Mouse (Mus musculus): ENCODE data around the gene Snx5. TPM values are rescaled to one million over a fixed set of nuclear protein-coding genes. Genes with fewer than 3 reads are reported as not detected.

The Snx5 gene
- polyA plus RNA-seq, 1 experiment from 2014 or later: 88.9 TPM

DNA sequence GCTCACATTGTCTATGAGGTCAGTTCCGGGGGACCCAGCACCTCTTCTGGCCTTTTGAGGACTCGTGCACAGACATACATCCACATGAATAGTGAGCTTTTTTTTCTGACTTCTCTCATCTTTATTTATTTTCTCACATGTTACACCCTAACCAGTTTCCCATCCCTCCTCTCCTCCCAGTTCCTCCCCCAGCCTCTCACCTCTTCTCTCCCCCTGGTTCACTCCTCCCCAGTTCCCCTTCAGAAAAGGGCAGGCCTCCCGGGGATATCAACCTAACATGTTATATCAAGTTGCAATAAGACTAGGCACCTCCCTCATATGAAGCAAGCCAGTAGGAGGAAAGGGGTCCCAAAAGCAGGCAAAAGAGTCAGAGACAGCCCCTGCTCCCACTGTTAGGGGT lies 9.9 kb upstream of the Snx5 start:
- no peak for ATAC-seq (ENCODE audit: low FRiP score, low read depth)
- Histone ChIP-seq H3K9me3 (no peaks in the 10 kb centered on the region), H3K4me1 (no peaks in the 10 kb centered on the region), H3K4me2 (replicated peaks) (no peak overlapping the region), H3K27ac (no peak overlapping the region), H3K9ac (no peak overlapping the region), H3K4me3 (no peak overlapping the region), H3K27me3 (replicated peaks) (no peaks in the 10 kb centered on the region), H3K36me3 (peaks cover 21% of the 10 kb centered on the region)
- WGBS: 86% methylated on average over 3 of the region's 3 CpGs

DNA sequence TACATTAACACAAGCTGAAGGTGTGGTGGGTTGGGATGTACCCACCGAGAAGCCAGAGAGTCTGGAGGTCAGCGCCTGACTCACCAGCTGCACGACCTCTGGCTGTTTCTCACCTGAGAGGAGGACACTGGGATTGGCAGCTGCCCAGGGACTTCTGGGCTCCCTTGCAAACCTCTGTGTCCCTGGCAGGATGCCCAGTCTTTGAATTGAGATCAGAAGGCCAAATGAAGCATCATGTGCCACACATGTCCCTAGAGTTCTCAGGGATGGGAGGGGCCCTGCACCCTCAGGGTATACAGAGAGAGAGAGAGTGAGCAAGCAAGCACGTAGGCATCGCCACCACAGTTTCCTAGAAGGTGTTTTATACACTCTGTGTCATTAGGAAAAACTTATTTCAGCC lies 9.0 kb upstream of the Snx5 start:
- Histone ChIP-seq H3K4me3 (no peak overlapping the region), H3K9ac (no peak overlapping the region), H3K9me3 (no peaks in the 10 kb centered on the region), H3K36me3 (peaks cover 21% of the 10 kb centered on the region), H3K4me1 (no peaks in the 10 kb centered on the region), H3K4me2 (replicated peaks) (no peak overlapping the region), H3K27me3 (replicated peaks) (no peaks in the 10 kb centered on the region), H3K27ac (no peak overlapping the region)
- no peak for ATAC-seq (ENCODE audit: low FRiP score, low read depth)
- WGBS: 83% methylated on average over 5 of the region's 5 CpGs

DNA sequence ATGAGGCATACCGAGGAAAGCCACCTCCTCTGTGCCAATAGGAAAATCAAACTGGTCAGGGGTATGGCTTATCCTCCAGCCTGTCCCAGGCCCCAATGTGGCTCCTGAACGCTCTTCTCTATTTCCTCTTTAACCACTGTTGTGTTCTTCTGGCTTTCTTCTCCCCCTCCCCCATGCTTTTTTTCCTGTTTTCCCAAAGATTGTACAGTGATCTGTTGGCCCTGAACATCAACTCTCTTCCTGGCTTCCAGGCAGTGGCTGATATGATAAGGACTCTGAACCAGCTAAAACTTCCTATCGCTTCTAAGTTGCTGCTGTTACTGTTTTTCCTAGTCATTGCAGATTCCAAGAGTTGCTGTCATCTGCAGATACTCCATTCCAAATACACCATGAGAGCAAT lies 6.2 kb upstream of the Snx5 start:
- no peak overlapping the region for H3K4me3 ChIP-seq
- H3K36me3 ChIP-seq: peaks cover 21% of the 10 kb centered on the region
- no peaks in the 10 kb centered on the region for H3K4me1 ChIP-seq
- H3K9ac ChIP-seq: no peak overlapping the region
- 91% methylated on average over 3 of the region's 3 CpGs for WGBS
- H3K27me3 ChIP-seq (replicated peaks): no peaks in the 10 kb centered on the region
- no peak overlapping the region for H3K27ac ChIP-seq
- ATAC-seq (ENCODE audit: low FRiP score, low read depth): no peak
- no peaks in the 10 kb centered on the region for H3K9me3 ChIP-seq
- no peak overlapping the region for H3K4me2 ChIP-seq (replicated peaks)

DNA sequence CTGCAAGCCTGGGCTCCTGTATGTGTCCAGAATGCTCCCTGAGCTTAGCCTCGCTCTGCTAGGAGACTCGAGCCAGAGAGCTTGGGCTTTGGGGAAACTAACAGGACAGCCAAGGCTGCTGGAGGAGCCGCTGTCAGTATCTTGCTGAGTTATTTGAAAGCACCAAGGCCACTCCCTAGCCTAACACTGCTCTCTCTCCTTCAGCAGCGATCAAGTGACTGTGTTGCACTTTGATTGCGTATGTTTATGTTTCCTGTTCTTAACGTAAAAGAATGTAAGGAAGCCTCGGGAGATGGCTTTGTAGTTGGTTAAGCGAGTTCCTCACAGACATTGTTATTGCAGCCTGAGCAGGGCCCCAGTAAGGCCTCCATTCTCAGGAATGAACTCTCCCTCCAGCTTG lies 4.0 kb upstream of the Snx5 start:
- Histone ChIP-seq H3K4me2 (replicated peaks) (no peak overlapping the region), H3K27ac (no peak overlapping the region), H3K27me3 (replicated peaks) (no peaks in the 10 kb centered on the region), H3K4me3 (no peak overlapping the region), H3K9me3 (no peaks in the 10 kb centered on the region), H3K9ac (no peak overlapping the region), H3K36me3 (peaks cover 21% of the 10 kb centered on the region), H3K4me1 (no peaks in the 10 kb centered on the region)
- ATAC-seq (ENCODE audit: low FRiP score, low read depth): no peak
- 63% methylated on average over 8 of the region's 8 CpGs for WGBS

DNA sequence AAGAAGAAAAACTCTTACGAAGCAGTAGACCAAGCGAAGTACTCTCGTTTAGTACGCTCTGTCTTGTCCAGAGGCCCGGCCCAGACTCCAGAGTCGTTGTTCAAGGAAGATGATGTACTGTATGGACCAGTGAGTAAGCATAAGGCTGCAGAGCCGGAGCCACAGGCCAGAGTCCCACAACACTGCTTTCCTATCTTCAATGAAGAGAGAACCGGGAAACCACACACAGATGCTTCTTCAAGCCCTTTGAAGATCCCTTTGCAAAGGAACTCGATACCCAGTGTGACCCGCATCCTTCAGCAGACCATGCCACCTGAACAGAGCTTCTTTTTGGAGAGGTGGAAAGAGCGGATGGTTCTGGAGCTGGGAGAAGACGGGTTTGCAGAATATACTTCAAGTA lies 1.4 kb upstream of the Snx5 start:
- no peak for ATAC-seq (ENCODE audit: low FRiP score, low read depth)

DNA sequence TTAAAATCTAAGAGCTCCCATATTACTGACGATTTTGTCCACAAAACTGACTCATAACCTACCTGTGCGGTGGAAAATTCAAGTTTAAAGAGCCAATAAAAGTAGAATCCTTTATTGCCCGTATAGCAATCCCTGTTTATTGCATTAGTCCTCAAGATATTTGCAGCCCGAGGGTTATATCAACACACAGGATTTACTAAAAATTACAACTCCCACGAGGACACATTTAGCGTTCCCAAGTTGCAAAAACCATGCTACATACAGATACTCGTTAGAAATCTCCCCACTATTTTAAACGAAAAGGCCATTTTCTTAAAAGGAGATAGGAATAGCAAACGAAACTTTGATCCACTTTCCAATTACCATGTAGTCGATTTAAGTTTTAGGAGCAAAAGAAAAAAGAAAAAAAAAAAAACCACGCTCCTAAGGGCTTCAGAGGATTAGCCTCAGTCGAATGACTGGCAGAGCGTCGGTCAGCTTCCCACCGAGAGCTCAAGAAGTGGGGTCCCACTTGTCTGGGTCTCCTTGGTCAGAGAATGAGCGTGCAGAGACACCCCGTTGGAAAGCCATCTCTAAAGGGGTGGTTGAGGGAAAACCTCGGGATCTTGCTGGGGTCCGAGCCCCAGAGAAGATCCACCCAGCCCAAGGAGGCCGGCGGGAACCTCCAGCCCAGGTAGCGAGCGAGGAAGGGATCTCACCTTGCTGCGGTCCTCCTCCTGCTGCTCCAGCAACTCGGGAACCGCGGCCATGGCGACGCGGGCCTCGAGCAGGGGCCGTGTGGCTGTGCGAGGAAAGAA lies 829 bp downstream of the Snx5 start:
- peaks cover 14% of the 10 kb centered on the region for H3K4me1 ChIP-seq
- H3K9ac ChIP-seq: peak overlapping the region; percentile 97
- no peaks in the 10 kb centered on the region for H3K9me3 ChIP-seq
- H3K27ac ChIP-seq: peak overlapping the region; percentile 74; the same call in 1 of the 2 replicates
- H3K4me3 ChIP-seq: peak overlapping the region; percentile 84
- no peaks in the 10 kb centered on the region; the same call in 1 of the 2 replicates for H3K36me3 ChIP-seq
- no peak; the same call in 1 of the 2 replicates for ATAC-seq (ENCODE audit: low FRiP score, low read depth)
- H3K27me3 ChIP-seq (replicated peaks): no peaks in the 10 kb centered on the region
- under 1% methylated on average over 25 of the region's 33 CpGs for WGBS
- H3K4me2 ChIP-seq (replicated peaks): peak overlapping the region; percentile 62

More for the DNA sequence above, 1.4 kb upstream of the Snx5 start:
- H3K9me3 ChIP-seq: no peaks in the 10 kb centered on the region
- 93% methylated on average over 12 of the region's 12 CpGs for WGBS
- no peaks in the 10 kb centered on the region for H3K27me3 ChIP-seq (replicated peaks)
- H3K9ac ChIP-seq: no peak overlapping the region
- peaks cover 7% of the 10 kb centered on the region; the same call in 1 of the 2 replicates for H3K36me3 ChIP-seq
- peaks cover 14% of the 10 kb centered on the region for H3K4me1 ChIP-seq
- H3K27ac ChIP-seq: no peak overlapping the region
- no peak overlapping the region for H3K4me3 ChIP-seq
- no peak overlapping the region for H3K4me2 ChIP-seq (replicated peaks)

DNA sequence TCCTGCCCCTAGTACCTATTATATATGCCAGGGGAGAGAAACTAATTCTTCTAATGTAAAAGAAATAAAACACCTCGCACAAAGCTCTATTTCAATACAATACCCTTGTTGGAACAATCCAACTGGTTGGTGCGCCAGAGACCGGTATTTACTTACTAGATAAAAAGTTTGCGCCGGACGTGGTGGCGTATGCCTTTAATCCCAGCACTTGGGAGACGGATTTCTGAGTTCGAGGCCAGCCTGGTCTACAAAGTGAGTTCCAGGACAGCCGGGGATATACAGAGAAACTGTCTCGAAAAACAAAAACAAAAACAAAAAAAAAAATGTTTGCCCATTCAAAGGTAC lies 1.4 kb downstream of the Snx5 start:
- Histone ChIP-seq H3K9me3 (no peaks in the 10 kb centered on the region), H3K27ac (no peak overlapping the region), H3K4me3 (peak overlapping the region; percentile 84), H3K4me1 (peaks cover 14% of the 10 kb centered on the region), H3K9ac (peak overlapping the region; percentile 97; the same call in 1 of the 2 replicates), H3K4me2 (replicated peaks) (peak overlapping the region; percentile 62), H3K36me3 (no peaks in the 10 kb centered on the region; the same call in 1 of the 2 replicates), H3K27me3 (replicated peaks) (no peaks in the 10 kb centered on the region)
- no peak for ATAC-seq (ENCODE audit: low FRiP score, low read depth)
- 1% methylated on average over 11 of the region's 11 CpGs for WGBS

DNA sequence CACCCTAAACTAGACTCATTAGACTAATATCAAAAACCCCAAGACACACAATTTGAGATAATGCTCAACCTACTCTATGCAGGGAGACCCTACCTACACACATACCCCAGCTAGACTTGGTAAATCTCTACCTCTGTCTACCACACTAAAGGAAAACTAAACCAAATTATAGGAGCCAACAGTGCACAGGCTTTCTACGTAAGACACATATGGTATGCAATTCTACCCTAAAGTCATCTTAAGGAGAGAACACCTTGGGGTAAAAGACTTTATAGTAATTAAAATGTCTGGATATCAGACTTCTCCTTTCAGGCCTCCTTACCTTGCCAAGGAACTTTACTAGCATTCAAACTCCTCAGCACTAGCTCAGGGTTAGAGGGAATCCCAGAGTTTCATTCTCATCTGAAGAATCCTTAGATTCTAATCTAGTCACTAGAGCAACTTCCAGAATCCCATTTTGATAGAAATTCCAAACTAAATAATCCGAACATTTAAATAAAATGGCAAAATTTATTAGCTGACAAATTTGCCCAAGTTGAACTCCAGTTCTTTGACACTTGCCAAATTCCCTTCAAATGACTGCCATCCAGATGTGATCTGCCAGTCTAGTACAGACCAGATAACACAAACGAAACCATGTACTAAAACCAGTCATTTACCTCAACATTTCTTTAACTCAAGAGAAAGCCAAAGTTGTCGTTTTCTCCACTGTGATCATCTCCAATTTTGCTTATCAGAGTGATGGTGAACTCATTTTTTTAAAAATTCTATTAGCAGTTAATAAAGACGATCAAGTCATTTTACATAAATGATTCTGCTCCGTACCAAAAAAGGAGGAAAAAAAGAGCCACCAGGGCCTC lies 2.0 kb downstream of the Snx5 start:
- Histone ChIP-seq H3K9ac (peak overlapping the region; percentile 97; the same call in 1 of the 2 replicates), H3K36me3 (no peaks in the 10 kb centered on the region; the same call in 1 of the 2 replicates), H3K9me3 (no peaks in the 10 kb centered on the region), H3K4me3 (peak overlapping the region; percentile 84), H3K4me2 (replicated peaks) (peak overlapping the region; percentile 62), H3K27me3 (replicated peaks) (no peaks in the 10 kb centered on the region), H3K4me1 (peaks cover 14% of the 10 kb centered on the region), H3K27ac (no peak overlapping the region)
- 7% methylated on average over 6 of the region's 6 CpGs for WGBS
- no peak for ATAC-seq (ENCODE audit: low FRiP score, low read depth)

DNA sequence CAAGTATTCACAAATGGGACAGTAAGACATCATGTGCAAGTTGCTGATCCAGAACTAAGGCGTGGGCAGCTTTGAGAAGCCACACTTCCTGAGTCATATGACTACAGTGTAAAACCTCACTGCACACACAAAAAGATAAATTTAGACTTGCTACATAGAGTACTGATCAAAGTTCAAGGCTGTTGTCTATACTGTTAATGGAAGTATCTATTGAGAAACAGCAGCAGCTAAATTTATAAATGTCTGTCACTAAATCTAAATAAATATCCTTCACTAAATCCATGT lies 3.0 kb downstream of the Snx5 start:
- Histone ChIP-seq H3K9ac (no peak overlapping the region), H3K36me3 (no peaks in the 10 kb centered on the region; the same call in 1 of the 2 replicates), H3K27ac (no peak overlapping the region), H3K4me2 (replicated peaks) (peak overlapping the region; percentile 27; the same call in 1 of the 2 replicates), H3K9me3 (no peaks in the 10 kb centered on the region), H3K27me3 (replicated peaks) (no peaks in the 10 kb centered on the region), H3K4me1 (peaks cover 14% of the 10 kb centered on the region), H3K4me3 (no peak overlapping the region)
- WGBS: 52% methylated on average over 1 of the region's 1 CpGs
- ATAC-seq (ENCODE audit: low FRiP score, low read depth): no peak

DNA sequence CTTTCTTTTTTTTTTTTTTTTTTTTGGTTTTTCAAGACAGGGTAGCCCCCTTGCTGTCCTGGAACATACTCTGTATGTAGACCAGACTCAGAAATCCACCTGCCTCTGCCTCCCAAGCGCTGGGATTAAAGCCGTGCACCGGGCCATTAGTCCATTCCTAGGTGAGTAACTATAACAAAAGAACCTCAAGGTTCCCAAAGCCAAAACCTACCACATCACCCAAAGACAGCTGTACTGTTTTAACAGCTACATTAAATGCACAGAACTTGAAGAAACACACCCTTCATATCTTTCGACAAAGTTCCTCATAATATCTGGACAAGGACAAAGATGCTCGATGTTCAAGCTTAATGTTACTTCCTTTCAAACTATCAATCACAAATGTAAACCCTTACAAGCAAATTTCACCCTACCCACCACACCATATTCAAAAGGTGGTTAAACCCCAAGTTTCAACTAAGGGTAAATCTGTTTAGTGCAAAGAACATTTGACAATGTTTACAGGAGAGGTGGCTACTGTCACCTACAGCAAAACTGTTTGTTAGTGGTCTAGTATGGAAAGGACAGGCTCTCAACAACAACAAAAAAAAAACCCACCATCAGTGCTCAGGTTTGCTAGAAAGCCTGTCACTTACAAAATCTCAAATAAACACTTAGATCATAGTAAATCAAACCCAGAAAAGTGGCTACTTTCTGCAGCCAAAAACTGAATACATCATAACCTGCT lies 3.5 kb downstream of the Snx5 start:
- Histone ChIP-seq H3K4me2 (replicated peaks) (peak overlapping the region; percentile 27; the same call in 1 of the 2 replicates), H3K36me3 (no peaks in the 10 kb centered on the region; the same call in 1 of the 2 replicates), H3K9me3 (no peaks in the 10 kb centered on the region), H3K27ac (no peak overlapping the region), H3K9ac (no peak overlapping the region), H3K4me1 (peaks cover 14% of the 10 kb centered on the region), H3K27me3 (replicated peaks) (no peaks in the 10 kb centered on the region), H3K4me3 (no peak overlapping the region)
- ATAC-seq (ENCODE audit: low FRiP score, low read depth): no peak
- WGBS: 57% methylated on average over 5 of the region's 5 CpGs

DNA sequence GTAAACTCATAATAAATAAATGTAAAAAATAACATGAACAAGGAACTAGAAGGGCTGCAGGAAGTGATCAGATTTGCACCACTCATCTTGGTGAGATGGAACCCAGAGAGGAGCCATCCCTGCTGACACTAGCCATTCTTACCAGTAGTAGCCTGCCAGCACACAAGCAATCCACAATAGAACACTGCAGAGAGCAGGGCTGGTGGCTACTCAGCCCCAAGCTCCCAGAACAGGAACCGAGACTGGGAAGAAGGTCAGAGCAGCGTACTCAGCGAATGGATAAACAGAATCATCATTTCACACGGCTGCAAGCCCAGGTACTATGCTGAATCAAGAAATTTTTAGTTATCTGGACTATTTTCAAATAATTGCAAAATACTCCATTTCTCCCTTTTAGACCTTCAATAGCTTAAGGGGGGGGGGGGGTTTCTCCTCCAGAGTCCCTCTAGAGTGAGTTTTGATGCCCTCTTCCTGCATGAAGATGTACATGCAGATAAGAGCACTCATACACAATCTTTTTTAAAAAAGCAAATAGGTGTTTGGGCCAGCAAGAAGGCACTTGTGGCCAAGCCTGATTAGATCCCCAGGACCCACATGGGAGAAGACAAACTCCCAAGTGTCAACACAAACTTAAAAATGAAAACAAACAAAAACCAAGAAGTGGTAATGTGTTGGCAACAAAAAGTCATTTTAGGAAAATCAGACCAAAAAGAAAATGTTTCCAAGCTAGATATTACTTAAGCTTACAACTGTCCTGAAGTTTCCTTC lies 4.6 kb downstream of the Snx5 start:
- Histone ChIP-seq H3K36me3 (peaks cover 4% of the 10 kb centered on the region; the same call in 1 of the 2 replicates), H3K4me3 (no peak overlapping the region), H3K27me3 (replicated peaks) (no peaks in the 10 kb centered on the region), H3K4me2 (replicated peaks) (no peak overlapping the region), H3K9me3 (no peaks in the 10 kb centered on the region), H3K27ac (no peak overlapping the region), H3K9ac (no peak overlapping the region), H3K4me1 (peaks cover 14% of the 10 kb centered on the region)
- no peak for ATAC-seq (ENCODE audit: low FRiP score, low read depth)
- WGBS: 56% methylated on average over 4 of the region's 4 CpGs
